Mouse (Mus musculus): ENCODE data around the gene Pkhd1.

DNA sequence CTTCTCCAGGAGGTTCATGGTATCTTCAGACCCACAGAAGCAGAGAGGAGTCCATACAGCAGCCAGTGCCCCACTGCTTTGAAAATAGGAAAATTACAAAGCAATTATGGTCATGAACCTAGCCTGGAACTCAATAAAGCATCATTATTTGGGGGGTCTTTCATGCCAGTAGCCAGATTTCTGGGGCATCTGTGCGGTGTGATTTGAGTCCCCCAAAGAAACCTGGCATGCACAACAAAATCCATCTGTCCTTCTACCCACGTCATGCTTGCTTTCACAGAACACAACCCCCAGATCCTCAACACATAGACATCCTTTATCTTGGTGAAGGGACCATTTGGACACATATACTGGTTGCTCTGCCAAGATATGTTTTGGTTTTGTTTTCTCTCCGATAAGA lies 316.2 kb downstream of the Pkhd1 start:
- TF ChIP-seq TAL1 (IDR thresholded peaks at IDR 0.05; ENCODE audit: low read length) (no peak), GATA1 (IDR thresholded peaks at IDR 0.05; ENCODE audit: low read length) (no peak)
